Mouse (Mus musculus) skeletal muscle tissue, adult 2 months (tissue): ENCODE measurements around the gene Gphn.
"Not testable (repeated sequence)": the region's sequence is repeated elsewhere in the genome, so short reads cannot be mapped to it uniquely, and the experiment has no call there.

Experiments used
- DNase-seq: peaks from one replicate; pipeline ENCODE4 v3.0.0-alpha.2; 2012; ENCODE audit warnings: low read depth, low spot score

The Gphn gene

DNA sequence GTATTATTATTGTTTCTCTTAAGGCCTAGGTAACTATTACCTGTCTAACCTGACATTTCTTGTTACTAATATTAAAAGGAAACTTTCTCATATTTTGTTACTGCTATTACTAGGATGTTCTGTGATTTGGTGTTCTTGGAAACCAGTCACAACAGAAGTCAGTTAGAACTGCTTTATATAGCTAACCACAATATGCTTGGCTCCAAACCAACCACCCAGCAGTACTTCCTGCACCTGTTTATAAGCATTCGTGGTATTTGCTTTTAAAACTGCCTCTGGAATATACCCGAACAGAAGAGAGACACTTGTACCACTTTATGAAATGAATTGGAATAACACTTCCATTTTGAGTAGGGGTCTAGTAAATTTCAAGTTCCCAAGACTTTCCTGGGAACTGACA lies 130.3 kb downstream of the Gphn start:
- no peak for DNase-seq

DNA sequence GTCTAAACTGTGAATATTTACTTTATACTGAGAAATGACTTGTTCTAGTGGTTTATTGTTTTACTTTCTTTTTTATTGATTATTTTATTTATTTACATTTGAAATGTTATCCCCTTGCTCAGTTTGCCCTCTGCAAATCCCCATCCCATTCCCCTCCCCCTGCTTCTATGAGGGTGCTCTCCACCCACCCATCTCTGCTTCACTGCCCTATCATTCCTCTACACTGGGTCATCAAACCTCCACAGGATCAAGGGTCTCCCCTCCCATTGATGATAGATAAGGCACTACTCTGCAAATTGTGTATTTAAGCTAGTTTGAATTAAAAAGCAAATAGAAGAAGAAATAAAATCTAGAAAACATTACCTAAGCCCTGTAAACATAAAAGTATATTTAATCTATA lies 163.1 kb downstream of the Gphn start:
- DNase-seq, result no peak

DNA sequence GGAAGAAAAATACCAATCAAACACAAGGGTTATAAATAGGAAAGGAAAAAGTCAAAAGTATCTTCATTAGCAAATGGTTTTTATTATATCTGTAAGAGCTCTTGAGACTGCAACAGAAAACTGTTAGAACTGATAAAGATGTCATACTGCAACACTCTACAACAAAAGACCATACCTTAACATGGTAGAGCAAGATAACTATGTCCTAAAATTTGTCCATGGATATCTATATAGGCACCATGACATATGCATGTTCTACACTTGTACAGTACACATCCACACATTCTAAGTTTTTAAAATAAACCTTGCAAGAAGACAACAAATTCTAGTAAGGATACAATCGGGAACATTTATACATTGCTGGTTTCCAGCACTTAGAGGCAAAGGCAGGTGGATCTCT lies 169.1 kb downstream of the Gphn start:
- no peak for DNase-seq

DNA sequence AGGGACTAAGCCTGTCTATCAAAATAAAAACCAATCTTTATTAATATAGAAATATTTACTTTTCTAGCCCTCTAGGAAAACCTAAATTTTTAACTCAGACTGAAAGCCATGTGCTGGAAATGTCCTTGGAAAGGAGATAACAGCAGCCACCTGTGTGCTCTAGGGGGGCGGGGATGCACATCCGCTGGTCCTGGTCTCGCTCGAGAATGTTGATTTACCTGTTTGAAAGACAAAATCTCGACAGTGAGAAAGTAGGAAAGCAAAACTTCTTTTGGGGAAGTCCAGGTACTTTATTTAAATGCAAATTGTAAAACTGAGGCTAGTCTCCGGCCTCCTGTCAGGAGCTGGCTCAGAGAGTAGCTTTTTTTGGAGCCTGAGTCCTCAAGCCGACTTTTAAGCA lies 181.3 kb downstream of the Gphn start:
- DNase-seq, result not testable (repeated sequence)

DNA sequence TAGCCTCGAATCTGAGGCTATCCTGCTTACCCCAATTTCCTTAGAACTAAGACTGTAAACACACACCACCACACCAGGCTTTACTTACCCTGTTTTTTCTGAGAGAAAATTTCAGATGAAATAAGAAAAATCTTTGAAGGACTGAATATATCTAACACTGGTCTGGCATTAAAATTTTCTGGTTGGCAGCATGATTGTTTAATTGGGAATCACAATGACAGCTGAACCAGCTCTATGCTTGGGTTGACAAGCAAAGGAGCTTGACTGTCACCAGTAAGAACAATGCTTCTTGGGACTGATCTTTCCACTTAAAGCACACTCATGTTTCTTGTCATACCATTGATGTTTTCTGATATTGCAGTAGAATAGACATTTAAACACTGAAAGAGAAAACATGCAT lies 296.0 kb downstream of the Gphn start:
- no peak for DNase-seq

DNA sequence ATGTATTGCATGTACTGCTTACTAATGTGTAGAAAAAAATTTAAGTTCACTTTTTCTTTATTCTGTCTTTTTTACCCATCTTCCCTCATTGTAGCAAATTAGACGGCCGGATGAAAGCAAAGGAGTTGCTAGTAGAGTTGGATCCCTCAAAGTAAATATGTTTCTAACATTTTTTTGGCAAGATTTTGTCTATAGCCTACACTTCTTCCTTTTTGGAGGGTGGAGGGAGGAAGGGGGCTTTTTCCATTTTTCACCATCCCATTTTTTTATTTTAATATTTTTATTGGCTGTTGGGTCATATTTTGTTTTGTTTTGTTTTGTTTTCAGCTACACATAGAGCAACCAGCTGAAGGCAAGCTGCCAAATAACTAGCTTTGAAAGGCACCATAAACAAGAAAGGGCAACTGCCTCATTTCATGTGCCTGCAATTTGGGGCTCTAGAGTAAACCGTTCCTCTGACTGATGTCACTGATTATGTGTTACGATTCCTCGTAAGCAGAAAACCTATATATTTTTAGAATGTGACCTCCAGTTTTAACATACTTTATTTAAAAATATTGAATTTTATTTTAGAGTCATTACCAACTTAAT lies 296.7 kb downstream of the Gphn start:
- DNase-seq, result no peak

DNA sequence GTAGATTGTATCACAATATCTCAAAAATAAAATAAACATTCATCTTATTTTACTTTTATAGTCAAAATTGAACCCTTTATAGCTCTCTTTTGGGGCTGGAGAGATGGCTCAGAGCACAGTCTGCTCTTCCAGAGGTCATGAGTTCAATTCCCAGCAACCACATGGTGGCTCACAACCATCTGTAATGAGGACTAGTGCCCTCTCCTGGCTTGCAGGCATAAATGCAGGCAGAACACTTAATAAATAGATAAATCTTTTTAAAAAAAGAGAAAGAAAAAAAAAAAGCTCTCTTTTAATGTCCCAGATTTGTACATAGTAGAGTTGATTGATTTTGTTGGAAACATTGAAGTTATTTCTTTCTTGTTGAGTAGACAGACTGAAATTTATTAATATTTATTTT lies 311.4 kb downstream of the Gphn start:
- DNase-seq, result not testable (repeated sequence)

DNA sequence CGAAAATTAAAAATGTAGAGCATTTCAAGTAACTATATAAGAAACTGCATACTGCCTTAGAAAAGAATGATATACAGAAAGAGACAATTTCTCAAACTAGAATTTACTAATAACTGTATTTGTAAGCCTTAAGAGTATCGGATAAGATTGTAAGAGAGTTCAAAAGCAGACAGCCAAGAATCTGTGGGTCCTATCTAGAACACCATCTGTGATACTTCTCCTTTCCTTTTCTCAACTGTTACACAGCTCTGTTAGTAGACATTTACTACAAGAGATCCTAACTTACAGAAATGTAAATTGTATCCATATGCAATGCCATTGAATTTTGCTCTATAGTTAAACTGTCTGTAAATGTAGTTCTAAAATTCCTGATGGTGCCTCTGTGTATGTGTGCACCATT lies 324.7 kb downstream of the Gphn start:
- DNase-seq, result no peak

DNA sequence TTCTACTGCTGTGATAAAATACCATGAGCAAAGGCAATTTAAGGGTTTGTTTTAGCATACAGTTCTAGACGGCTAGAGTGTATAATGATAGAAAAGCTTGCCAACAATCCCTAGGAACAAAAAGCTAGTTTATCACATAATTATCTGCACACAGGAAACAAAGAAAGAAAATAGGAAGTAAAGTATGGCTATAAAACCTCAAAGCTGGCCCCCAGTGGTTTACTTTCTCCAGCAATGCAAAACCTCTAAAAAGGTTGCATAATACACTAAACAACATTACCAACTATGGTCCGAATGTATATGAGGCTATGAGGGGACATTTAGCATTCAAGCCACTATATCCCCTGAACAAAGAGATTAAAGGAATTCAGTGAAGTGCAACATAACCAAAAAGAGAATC lies 405.6 kb downstream of the Gphn start:
- DNase-seq, result no peak

DNA sequence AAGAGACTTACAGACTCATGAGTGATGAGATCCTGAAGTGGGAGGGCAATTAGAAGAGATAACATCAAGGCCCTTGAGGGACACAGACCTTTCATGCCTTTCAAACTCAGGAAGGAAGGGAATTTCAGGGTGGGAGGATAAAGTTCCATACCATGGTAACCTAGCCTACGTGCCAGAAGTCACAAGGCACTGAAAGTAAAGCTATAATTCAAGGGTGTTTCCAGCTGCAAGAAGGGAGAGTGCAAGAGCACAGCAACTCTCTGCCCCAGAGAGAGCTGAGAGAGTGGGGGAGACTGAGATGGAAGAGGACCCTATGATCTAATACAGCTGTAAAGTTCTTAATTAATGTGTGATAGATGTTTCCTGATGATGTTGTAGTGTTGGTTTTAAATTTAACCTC lies 413.3 kb downstream of the Gphn start:
- DNase-seq, result no peak

DNA sequence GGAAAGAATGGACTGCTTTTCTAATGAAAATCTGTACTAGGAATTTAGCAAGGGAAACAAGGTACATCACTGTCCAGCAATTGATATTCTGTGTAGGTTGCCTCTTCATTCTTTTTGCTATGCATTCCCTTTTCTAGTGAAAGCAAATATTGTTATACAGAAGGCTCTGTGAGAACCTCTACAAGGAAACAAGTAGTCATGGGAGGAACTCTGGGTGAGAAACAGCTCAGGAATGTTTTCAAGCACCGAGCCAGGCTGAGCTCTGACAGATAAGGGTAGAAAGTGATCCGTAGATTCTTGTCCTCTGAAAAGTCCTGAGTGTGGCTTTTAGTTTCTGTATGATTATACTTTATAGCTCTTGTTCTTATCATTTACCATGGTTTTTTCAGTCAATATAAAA lies 413.9 kb downstream of the Gphn start:
- DNase-seq, result no peak

DNA sequence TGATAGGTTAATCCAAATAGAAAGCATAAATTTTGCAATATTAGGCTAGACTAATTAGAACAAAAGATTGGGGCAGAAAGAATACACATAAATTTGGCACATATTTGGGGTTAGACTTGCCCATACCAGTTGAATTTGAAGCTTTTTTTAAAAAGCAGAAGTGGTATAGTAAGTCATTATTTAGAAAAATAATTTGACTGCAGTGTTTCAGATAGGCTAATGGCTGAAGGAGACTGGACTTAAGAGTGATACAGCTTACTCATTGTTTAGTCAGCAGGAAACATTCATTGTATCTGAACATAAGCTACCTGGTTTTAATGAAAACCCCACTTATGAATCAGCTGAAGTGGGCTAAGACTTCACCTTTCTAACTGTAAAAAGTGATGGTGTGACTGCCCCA lies 415.0 kb downstream of the Gphn start:
- DNase-seq, result no peak

DNA sequence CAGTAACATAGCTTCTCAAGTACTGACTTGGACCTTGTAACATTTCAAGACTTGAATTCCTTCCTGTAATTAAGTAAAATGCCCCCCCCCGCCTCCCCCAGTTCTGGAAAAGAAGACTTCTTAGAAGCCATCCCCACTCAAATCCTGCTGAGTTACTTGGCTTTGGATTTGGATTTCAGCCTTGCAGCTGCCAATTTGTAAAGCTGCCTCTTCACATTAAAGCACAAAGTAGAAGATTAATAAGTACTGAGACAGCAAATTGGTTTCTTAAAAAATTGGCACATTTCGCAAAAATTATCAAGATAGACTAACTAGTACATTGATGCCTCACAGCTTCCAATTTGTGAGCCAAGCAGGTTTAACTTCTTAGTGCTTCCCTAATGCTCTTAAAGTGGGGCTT lies 417.5 kb downstream of the Gphn start:
- DNase-seq, result no peak

DNA sequence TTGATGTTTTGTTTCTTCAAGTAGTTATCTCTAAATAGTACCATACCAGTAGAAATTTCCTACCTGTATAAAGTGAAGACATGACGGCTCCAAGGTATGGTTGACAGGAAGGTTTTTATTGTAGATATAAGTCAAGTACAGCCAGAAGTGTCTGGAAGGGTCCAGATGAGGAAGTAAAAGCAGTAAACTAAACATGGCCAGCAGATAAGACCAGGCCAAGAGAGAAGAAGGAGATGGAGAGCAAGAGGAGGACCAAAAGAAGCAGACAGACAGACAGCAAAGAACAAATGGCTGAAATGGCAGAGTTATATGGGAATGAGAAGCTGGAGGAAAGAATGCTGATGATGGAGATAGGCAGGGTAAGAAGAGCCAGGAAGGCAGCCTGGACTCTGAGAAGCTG lies 419.1 kb downstream of the Gphn start:
- DNase-seq, result no peak

DNA sequence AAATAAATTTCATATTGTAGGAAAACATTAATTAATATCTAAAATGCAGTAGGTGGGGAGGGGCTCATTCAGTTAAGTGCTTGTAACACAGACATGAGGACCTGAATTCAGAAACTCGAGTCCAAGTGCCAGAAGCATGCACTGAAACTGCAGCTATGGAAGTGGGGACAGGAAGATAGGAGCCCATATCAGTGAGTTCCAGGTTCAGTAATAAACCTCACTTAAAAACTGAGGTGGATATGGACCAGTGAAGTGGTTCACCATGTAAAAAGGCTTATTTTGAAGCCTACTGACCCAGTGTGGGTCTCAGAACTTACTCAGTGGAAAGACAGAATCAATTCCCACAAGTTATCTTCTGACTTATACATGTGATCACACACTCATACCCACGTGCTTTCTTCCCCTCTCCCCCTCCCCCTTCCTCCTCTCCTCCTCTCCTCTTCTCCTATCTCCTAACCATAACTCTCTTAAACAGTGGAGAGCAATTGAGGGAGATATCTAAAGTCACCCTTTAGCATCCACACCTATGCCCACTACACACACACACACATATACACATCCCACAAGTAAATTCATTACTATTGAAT lies 433.6 kb downstream of the Gphn start:
- no peak for DNase-seq

DNA sequence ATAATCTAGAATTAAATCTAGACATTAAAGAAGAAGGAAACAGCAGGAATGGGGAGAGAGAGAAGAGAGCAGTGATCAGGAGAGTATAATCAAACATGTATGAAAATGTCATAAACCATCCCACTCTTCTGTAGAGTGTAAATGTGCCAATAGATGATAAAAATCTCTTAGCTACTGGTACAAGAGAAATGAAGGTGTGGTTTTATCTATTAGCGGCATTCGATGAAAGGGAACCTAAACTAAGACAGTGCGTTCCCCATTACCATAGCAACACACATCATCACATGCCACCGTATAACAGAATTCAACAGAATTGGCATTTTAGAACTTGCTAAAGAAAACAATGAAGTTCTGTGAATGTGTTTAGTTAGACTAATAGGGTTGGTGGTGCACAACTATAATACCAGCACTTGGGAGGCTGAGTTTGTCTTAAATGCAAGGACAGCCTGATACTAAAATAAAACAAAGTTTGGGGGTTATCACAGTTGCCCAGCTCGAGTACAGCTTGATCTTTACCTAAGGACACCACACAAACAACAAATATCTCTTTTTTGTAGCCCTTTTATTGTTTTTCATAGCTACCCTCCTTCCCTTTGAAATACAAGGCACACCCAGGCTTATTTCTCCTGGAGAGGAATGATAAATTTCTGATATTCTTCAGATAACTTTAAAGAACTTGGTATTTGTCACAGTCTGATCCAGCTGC lies 452.1 kb downstream of the Gphn start:
- no peak for DNase-seq

DNA sequence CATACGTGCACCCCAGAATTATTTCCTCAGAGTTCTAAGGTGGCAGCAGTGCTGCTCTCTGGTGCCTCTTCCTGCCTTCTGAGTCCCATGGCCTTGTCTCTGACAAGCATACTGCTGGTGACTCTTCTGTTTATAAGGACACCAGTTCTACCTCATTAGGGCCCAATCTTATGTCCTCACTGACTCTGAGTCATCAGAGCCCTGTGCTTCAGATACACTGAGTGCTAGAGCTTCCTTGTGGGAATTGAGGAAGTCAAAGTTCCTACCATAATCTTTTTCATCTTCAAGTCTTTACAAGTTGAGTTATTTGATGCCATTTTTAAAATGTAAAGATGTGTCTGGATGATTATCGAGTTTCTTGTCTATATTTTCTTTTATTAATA lies 452.6 kb downstream of the Gphn start:
- no peak for DNase-seq

DNA sequence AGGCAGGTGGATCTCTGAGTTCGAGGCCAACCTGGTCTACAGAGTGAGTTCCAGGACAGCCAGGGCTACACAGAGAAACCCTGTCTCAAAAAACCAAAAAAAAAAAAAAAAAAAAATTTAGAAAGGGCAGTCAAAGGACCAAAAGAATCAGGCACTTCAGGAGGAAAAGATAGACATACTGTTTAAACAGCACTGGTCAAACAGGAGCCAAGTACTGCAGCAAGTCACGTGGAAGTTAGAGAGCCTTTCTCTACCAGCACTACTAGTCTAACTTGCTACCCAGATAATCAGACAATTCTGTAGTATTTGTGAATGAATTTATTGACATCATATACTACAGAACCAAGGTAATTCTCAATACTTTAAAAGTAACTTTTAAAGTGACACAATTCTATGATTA lies 454.9 kb downstream of the Gphn start:
- DNase-seq, result no peak

DNA sequence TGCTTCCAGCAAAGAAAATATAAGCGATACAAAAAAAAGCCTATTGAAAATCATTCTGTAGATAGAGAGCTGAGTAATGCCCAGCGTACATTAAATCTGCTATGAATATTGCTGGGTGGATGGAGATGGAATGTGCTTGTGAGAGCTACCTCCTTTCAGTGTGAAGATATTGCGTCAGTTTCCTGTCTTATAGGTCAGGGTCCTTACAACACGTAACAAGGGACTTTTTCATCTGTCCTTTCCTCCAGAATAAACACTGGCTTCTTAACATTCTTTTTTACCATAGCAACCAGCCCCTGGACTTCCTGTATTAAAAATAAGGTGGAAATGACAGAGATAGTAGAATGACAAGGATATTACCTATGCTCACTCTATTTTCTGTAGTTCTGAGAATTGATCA lies 456.1 kb downstream of the Gphn start:
- DNase-seq, result no peak

DNA sequence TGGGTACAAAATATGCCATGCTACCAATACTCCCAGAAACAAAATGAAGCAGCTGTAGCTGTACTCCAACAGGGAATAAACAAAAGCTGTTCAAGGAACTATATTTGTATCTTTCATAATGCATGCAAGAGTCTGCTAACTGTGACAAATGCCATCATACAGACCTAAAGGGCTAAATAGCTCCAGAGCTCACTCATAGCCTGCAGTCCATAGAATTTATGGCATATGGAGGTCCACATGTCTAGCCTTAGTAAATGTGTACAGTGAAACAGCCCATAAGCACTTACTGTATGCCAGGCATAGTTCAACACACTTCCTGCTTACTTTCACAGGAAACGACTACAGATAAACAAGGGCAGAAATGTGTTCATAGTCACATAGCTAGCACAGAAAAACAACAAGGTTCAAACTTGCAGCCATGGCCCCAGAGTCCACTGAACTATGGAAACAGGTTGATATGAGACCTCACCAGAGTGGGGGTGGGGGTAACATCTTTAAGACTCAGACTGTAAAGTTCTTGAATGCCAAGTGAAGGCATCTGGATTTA lies 459.6 kb downstream of the Gphn start:
- no peak for DNase-seq

DNA sequence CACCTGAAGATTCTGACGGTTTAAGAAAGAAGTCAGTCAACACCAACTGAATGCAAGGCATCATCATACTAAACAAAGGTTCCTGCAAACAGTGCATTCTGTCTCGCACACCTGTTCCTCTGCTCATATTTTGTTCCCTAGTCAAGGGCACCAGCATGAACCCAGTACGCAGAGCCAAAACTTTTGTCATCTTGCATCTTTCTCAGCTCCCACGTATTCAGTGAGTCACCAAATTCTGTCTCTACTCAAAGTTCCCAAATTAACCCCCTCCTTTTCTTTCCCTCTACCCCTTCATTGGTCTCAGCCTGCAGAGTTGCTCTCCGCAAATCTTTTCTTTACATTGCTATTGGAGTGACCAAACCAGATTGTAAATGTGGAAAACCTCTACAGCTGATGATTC lies 462.7 kb downstream of the Gphn start:
- no peak for DNase-seq

DNA sequence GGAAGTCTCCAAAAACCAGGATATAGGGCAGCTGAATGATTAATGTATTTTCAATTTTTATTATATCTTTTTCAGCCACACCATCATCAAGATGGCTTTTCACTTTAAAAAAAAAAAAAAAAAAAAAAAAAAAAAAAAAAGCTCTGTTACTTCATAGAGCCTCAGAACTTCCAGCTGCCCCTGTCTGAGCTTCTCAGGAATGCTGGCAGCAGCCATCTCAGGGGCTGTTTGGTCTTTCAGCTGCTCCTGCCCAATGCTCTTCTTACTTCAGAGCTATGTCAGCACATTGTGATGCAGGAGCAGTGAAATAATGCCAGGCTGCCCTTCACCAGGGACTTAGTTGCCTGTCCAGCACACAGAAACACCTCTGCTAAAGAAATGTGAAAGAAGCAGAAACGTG lies 465.1 kb downstream of the Gphn start, which contains the start of gene Fam71d:
Gene Fam71d, plus strand, starts transcription at position 211 of the 400 bp plus-strand sequence.
- DNase-seq, result no peak

DNA sequence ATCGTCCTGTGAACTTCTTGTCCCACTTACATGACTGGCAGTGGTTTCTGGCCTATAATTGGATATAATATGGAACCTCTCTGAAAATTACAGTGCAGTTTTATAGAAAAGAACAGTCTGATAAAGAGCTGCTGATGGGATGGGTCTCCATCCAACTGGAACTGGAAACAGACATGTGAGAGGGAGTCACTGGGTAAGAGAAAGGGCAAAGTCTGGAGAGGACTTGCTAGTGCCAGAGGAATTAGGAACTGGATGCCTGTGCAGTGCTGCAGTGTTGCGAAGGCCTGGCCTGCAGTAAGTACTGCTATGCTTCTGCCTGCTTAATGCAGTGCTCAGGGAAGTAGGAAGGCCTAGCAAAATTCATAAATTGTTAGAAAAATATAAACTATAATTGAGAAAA lies 467.1 kb downstream of the Gphn start:
- DNase-seq, result no peak
